Comparison of ENCODE assay signal across 21 mouse cellular contexts in genomic region chr1:138708507-138709228, GRCm38 (mm10).
DNase-seq lines count a peak whose midpoint lies in the region; ATAC-seq and TF ChIP-seq lines count a peak whose summit lies in the region.
"Had no signal": no experiment of that assay in that cellular context is flagged by ENCODE, and none has a peak within 500 bp of the region (broad histone marks: within the 10 kb centered on the region; RNA-seq: fewer than 3 reads in every experiment).

No protein-coding gene starts in this region.

- DNase-seq in midbrain, postnatal 0 days (ENCODE audit: low spot score): no peak
- DNase-seq in brain, embryonic 14.5 days (ENCODE audit: low read depth): peak; percentile 22
- peak; percentile 10 for DNase-seq in liver, embryonic 13.5 days
- no peak for DNase-seq in embryo, embryonic 9.5 days (ENCODE audit: extremely low spot score)
- no peak for DNase-seq in thymus, postnatal 0 days (ENCODE audit: low spot score)
- DNase-seq in heart, adult 9 months (ENCODE audit: low spot score in 2 of 2): no peak
- DNase-seq: adrenal gland, postnatal 36 days; cerebellum, adult 11-12 months; gastrocnemius, postnatal 14 days; heart, adult 2 months; kidney, adult 11 months; kidney, postnatal 36 days; lung, postnatal 4 days; right cerebral cortex, postnatal 25 days; spleen, adult 18-20 months had no signal

- no peak overlapping the region for H3K27ac ChIP-seq in midbrain, embryonic 16.5 days (ENCODE audit: low read length)
- H3K27ac ChIP-seq in midbrain, postnatal 0 days (ENCODE audit: low read depth, low read length): no peak overlapping the region
- no peak overlapping the region for H3K27ac ChIP-seq in liver, embryonic 13.5 days
- H3K27ac ChIP-seq: embryonic facial prominence, embryonic 10.5 days; forebrain, embryonic 10.5 days; heart, adult 2 months; hindbrain, embryonic 12.5 days; kidney, embryonic 15.5 days had no signal

- H3K36me3 ChIP-seq in midbrain, embryonic 16.5 days (ENCODE audit: control insufficient read depth, insufficient read depth, low read length): no peaks in the 10 kb centered on the region
- H3K36me3 ChIP-seq in midbrain, postnatal 0 days (ENCODE audit: insufficient read depth, low read length): no peaks in the 10 kb centered on the region
- H3K36me3 ChIP-seq in liver, embryonic 13.5 days: no peaks in the 10 kb centered on the region
- H3K36me3 ChIP-seq: embryonic facial prominence, embryonic 10.5 days; forebrain, embryonic 10.5 days; hindbrain, embryonic 12.5 days; kidney, embryonic 15.5 days had no signal

- TF ChIP-seq CTCF in midbrain, postnatal 0 days (IDR thresholded peaks at IDR 0.05): no peak
- TF ChIP-seq CTCF in brain, embryonic 14.5 days (IDR thresholded peaks at IDR 0.05; ENCODE audit: borderline replicate concordance, extremely low read depth, insufficient read depth, insufficient read length): no peak

- peak; percentile 66; the same call in 1 of the 2 replicates for ATAC-seq in midbrain, embryonic 16.5 days
- ATAC-seq in midbrain, postnatal 0 days (ENCODE audit: low FRiP score): no peak
- peak; percentile 94 for ATAC-seq in liver, embryonic 13.5 days (ENCODE audit: low read depth)
- ATAC-seq: forebrain, embryonic 16.5 days had no signal

- no peaks in the 10 kb centered on the region for H3K9me3 ChIP-seq in midbrain, embryonic 16.5 days (replicated peaks; ENCODE audit: control insufficient read depth, low read length, poor library complexity, severe bottlenecking)
- no peaks in the 10 kb centered on the region for H3K9me3 ChIP-seq in midbrain, postnatal 0 days (ENCODE audit: low read length)
- no peaks in the 10 kb centered on the region for H3K9me3 ChIP-seq in liver, embryonic 13.5 days (replicated peaks)
- H3K9me3 ChIP-seq: embryonic facial prominence, embryonic 10.5 days; forebrain, embryonic 10.5 days; hindbrain, embryonic 12.5 days; kidney, embryonic 15.5 days had no signal

- no peak overlapping the region for H3K9ac ChIP-seq in midbrain, embryonic 16.5 days (ENCODE audit: low read depth, low read length)
- H3K9ac ChIP-seq in midbrain, postnatal 0 days (replicated peaks; ENCODE audit: low read length, poor library complexity, severe bottlenecking): no peak overlapping the region
- H3K9ac ChIP-seq in liver, embryonic 13.5 days: no peak overlapping the region
- H3K9ac ChIP-seq: hindbrain, embryonic 12.5 days; kidney, embryonic 15.5 days had no signal

- no peak overlapping the region for H3K4me2 ChIP-seq in midbrain, embryonic 16.5 days (ENCODE audit: low read length)
- no peak overlapping the region for H3K4me2 ChIP-seq in midbrain, postnatal 0 days (ENCODE audit: low read depth, low read length, poor library complexity, severe bottlenecking)
- H3K4me2 ChIP-seq in liver, embryonic 13.5 days: no peak overlapping the region
- H3K4me2 ChIP-seq: hindbrain, embryonic 12.5 days; kidney, embryonic 15.5 days had no signal

- no peak overlapping the region for H3K4me3 ChIP-seq in midbrain, embryonic 16.5 days (ENCODE audit: low read depth, low read length)
- H3K4me3 ChIP-seq in midbrain, postnatal 0 days (ENCODE audit: low read depth, low read length): no peak overlapping the region
- no peak overlapping the region for H3K4me3 ChIP-seq in liver, embryonic 13.5 days (replicated peaks)
- H3K4me3 ChIP-seq: embryonic facial prominence, embryonic 10.5 days; forebrain, embryonic 10.5 days; heart, adult 2 months; hindbrain, embryonic 12.5 days; kidney, embryonic 15.5 days had no signal

- no peak for TF ChIP-seq POLR2A in brain, embryonic 14.5 days (IDR thresholded peaks at IDR 0.05; ENCODE audit: borderline replicate concordance, extremely low read depth, insufficient read depth, insufficient read length, poor library complexity, severe bottlenecking)

- no peaks in the 10 kb centered on the region for H3K27me3 ChIP-seq in midbrain, embryonic 16.5 days (ENCODE audit: control insufficient read depth, insufficient read depth, low read depth, low read length)
- no peaks in the 10 kb centered on the region for H3K27me3 ChIP-seq in midbrain, postnatal 0 days (ENCODE audit: insufficient read depth, low read length)
- no peaks in the 10 kb centered on the region for H3K27me3 ChIP-seq in liver, embryonic 13.5 days
- H3K27me3 ChIP-seq: hindbrain, embryonic 12.5 days; kidney, embryonic 15.5 days had no signal

- WGBS in midbrain, embryonic 16.5 days: 59% methylated on average over 7 of the region's 7 CpGs
- 59% methylated on average over 7 of the region's 7 CpGs for WGBS in midbrain, postnatal 0 days
- WGBS in liver, embryonic 13.5 days (ENCODE audit: insufficient replicate concordance): 39% methylated on average over 7 of the region's 7 CpGs

- H3K4me1 ChIP-seq in midbrain, embryonic 16.5 days (ENCODE audit: control insufficient read depth, insufficient read depth, low read length): peaks cover 4% of the 10 kb centered on the region; the same call in 1 of the 2 replicates
- no peaks in the 10 kb centered on the region for H3K4me1 ChIP-seq in midbrain, postnatal 0 days (ENCODE audit: insufficient read depth, low read length)
- H3K4me1 ChIP-seq in liver, embryonic 13.5 days (replicated peaks): no peaks in the 10 kb centered on the region
- H3K4me1 ChIP-seq: embryonic facial prominence, embryonic 10.5 days; forebrain, embryonic 10.5 days; hindbrain, embryonic 12.5 days; kidney, embryonic 15.5 days had no signal

Comparison
In these comparisons a context has a peak if more than half of its experiments do, and no peak if none do; other contexts are left out.
1. DNase-seq: peak in brain, embryonic 14.5 days (single experiment) and liver, embryonic 13.5 days (single experiment); none in midbrain, postnatal 0 days (single experiment), embryo, embryonic 9.5 days (single experiment), thymus, postnatal 0 days (single experiment) and heart, adult 9 months (0 of 2).